Mouse (Mus musculus) intestine, embryonic 16.5 days (tissue): ENCODE measurements around the gene 4930447C04Rik. TPM values are rescaled to one million over a fixed set of nuclear protein-coding genes. Genes with fewer than 3 reads are reported as not detected.

Source experiments
- ATAC-seq: fragments of 200-750 bp; cut with Nextera tagmentation; 2 replicates; pipeline ENCODE4 v1.8.0; 2017; ENCODE audit warnings: moderate TSS enrichment, moderate library complexity
- H3K27ac ChIP-seq: fragments of 300-500 bp; sonication (generic); 2 replicates; pipeline ENCODE4 v1.5.1; 2014; ENCODE audit warnings: mild to moderate bottlenecking, low read length
- H3K27me3 ChIP-seq: fragments of 300-500 bp; sonication (generic); replicated peaks from 2 replicates; pipeline ENCODE4 v1.6.1; 2014; ENCODE audit warnings: low read length, control low read depth, mixed read lengths; ENCODE audit not compliant: control insufficient read depth, insufficient read depth
- H3K36me3 ChIP-seq: fragments of 300-500 bp; sonication (generic); 2 replicates; pipeline ENCODE4 v1.6.1; 2014; ENCODE audit warnings: low read length, control low read depth; ENCODE audit not compliant: control insufficient read depth, insufficient read depth
- H3K4me1 ChIP-seq: fragments of 300-500 bp; sonication (generic); 2 replicates; pipeline ENCODE4 v1.6.1; 2014; ENCODE audit warnings: low read length, control low read depth, mixed read lengths; ENCODE audit not compliant: control insufficient read depth, insufficient read depth
- H3K4me2 ChIP-seq: fragments of 300-500 bp; sonication (generic); 2 replicates; pipeline ENCODE4 v1.6.1; 2014; ENCODE audit warnings: low read depth, low read length, control low read depth
- H3K4me3 ChIP-seq: fragments of 300-500 bp; sonication (generic); 2 replicates; pipeline ENCODE4 v1.5.1; 2014; ENCODE audit warnings: mild to moderate bottlenecking, low read length
- H3K9ac ChIP-seq: fragments of 300-500 bp; sonication (generic); 2 replicates; pipeline ENCODE4 v1.6.1; 2014; ENCODE audit warnings: low read depth, low read length
- H3K9me3 ChIP-seq: fragments of 300-500 bp; sonication (generic); 2 replicates; pipeline ENCODE4 v1.6.1; 2016; ENCODE audit warnings: low read length, control low read depth; ENCODE audit not compliant: control insufficient read depth
- WGBS: fragments of 180-500 bp; shearing (Covaris S2); extraction: QIAGEN DNeasy Blood & Tissue Kit; methylation state at CpG from one replicate; pipeline ENCODE4 v1.1.7; 2014; 5-methylcytosine and 5-hydroxymethylcytosine counted together
- polyA plus RNA-seq: library from polyadenylated mRNA; unstranded; fragments of >200 nt; fragmentation: Nextera tagmentation; extraction: Ambion mirVana; gene quantifications from 2 replicates; pipeline ENCODE4 v1.2.1, GENCODE M21; 2015

Gene 4930447C04Rik
- polyA plus RNA-seq, 1 experiment from 2014 or later: 1.1 TPM

- Histone ChIP-seq H3K9ac (no peak overlapping the region), H3K36me3 (no peaks in the 10 kb centered on the region), H3K4me3 (no peak overlapping the region), H3K9me3 (no peaks in the 10 kb centered on the region), H3K27ac (no peak overlapping the region), H3K4me2 (no peak overlapping the region), H3K4me1 (peaks cover 8% of the 10 kb centered on the region), H3K27me3 (peaks cover 5% of the 10 kb centered on the region; the same call in 1 of the 2 replicates)
- no peak for ATAC-seq
- 20% methylated on average over 10 of the region's 10 CpGs for WGBS
Measured at GRCm38 (mm10) chr12:72845946-72846345, 94.6 kb downstream of the 4930447C04Rik start.

- ATAC-seq: peak; percentile 93
- H3K36me3 ChIP-seq: no peaks in the 10 kb centered on the region
- peaks cover 3% of the 10 kb centered on the region; the same call in 1 of the 2 replicates for H3K27me3 ChIP-seq
- H3K9ac ChIP-seq: peak overlapping the region; percentile 56
- H3K9me3 ChIP-seq: no peaks in the 10 kb centered on the region
- peaks cover 8% of the 10 kb centered on the region for H3K4me1 ChIP-seq
- H3K27ac ChIP-seq: peak overlapping the region; percentile 80
- peak overlapping the region; percentile 26 for H3K4me3 ChIP-seq
- 15% methylated on average over 12 of the region's 12 CpGs for WGBS
- H3K4me2 ChIP-seq: peak overlapping the region; percentile 41
Measured at GRCm38 (mm10) chr12:72843973-72844620, 96.5 kb downstream of the 4930447C04Rik start.

- H3K27me3 ChIP-seq: peaks cover 3% of the 10 kb centered on the region; the same call in 1 of the 2 replicates
- ATAC-seq: peak; percentile 34; the same call in 1 of the 2 replicates
- no peak overlapping the region for H3K4me2 ChIP-seq
- peak overlapping the region; percentile 80 for H3K27ac ChIP-seq
- peaks cover 8% of the 10 kb centered on the region for H3K4me1 ChIP-seq
- H3K9me3 ChIP-seq: no peaks in the 10 kb centered on the region
- H3K9ac ChIP-seq: no peak overlapping the region
- no peaks in the 10 kb centered on the region for H3K36me3 ChIP-seq
- no peak overlapping the region for H3K4me3 ChIP-seq
- WGBS: 68% methylated on average over 4 of the region's 4 CpGs
Measured at GRCm38 (mm10) chr12:72843555-72843954, 97.0 kb downstream of the 4930447C04Rik start.

- Histone ChIP-seq H3K4me1 (peaks cover 8% of the 10 kb centered on the region), H3K27ac (no peak overlapping the region), H3K9ac (no peak overlapping the region), H3K4me2 (no peak overlapping the region), H3K9me3 (no peaks in the 10 kb centered on the region), H3K36me3 (no peaks in the 10 kb centered on the region), H3K27me3 (peaks cover under 1% of the 10 kb centered on the region; the same call in 1 of the 2 replicates), H3K4me3 (no peak overlapping the region)
- WGBS: 87% methylated on average over 4 of the region's 4 CpGs
- ATAC-seq: no peak
Measured at GRCm38 (mm10) chr12:72843135-72843534, 97.4 kb downstream of the 4930447C04Rik start.

GRCm38 (mm10) chr12:72841500-72841899 lies 99.1 kb downstream of the 4930447C04Rik start:
- Histone ChIP-seq H3K9ac (no peak overlapping the region), H3K4me1 (peaks cover 8% of the 10 kb centered on the region), H3K4me3 (no peak overlapping the region), H3K27ac (no peak overlapping the region), H3K9me3 (no peaks in the 10 kb centered on the region), H3K27me3 (no peaks in the 10 kb centered on the region; the same call in 1 of the 2 replicates), H3K36me3 (no peaks in the 10 kb centered on the region), H3K4me2 (no peak overlapping the region)
- no peak for ATAC-seq
- 91% methylated on average over 1 of the region's 1 CpGs for WGBS

GRCm38 (mm10) chr12:72837302-72837701 lies 103.3 kb downstream of the 4930447C04Rik start:
- 84% methylated on average over 4 of the region's 4 CpGs for WGBS
- Histone ChIP-seq H3K9ac (no peak overlapping the region), H3K36me3 (no peaks in the 10 kb centered on the region), H3K27me3 (no peaks in the 10 kb centered on the region; the same call in 1 of the 2 replicates), H3K4me3 (no peak overlapping the region), H3K4me2 (no peak overlapping the region), H3K27ac (no peak overlapping the region), H3K4me1 (no peaks in the 10 kb centered on the region), H3K9me3 (no peaks in the 10 kb centered on the region)
- no peak for ATAC-seq

GRCm38 (mm10) chr12:72835518-72836015 lies 105.0 kb downstream of the 4930447C04Rik start:
- Histone ChIP-seq H3K4me1 (peaks cover 6% of the 10 kb centered on the region; the same call in 1 of the 2 replicates), H3K9ac (no peak overlapping the region), H3K27me3 (no peaks in the 10 kb centered on the region; the same call in 1 of the 2 replicates), H3K9me3 (no peaks in the 10 kb centered on the region), H3K27ac (no peak overlapping the region), H3K36me3 (no peaks in the 10 kb centered on the region), H3K4me3 (no peak overlapping the region), H3K4me2 (no peak overlapping the region)
- ATAC-seq: no peak
- WGBS: 85% methylated on average over 8 of the region's 8 CpGs

- no peaks in the 10 kb centered on the region for H3K9me3 ChIP-seq
- peaks cover 6% of the 10 kb centered on the region; the same call in 1 of the 2 replicates for H3K4me1 ChIP-seq
- H3K4me3 ChIP-seq: no peak overlapping the region
- ATAC-seq: no peak
- H3K4me2 ChIP-seq: no peak overlapping the region
- H3K27ac ChIP-seq: no peak overlapping the region
- WGBS: 80% methylated on average over 14 of the region's 14 CpGs
- no peaks in the 10 kb centered on the region for H3K36me3 ChIP-seq
- no peaks in the 10 kb centered on the region; the same call in 1 of the 2 replicates for H3K27me3 ChIP-seq
- H3K9ac ChIP-seq: no peak overlapping the region
Measured at GRCm38 (mm10) chr12:72834773-72835517, 105.6 kb downstream of the 4930447C04Rik start.

- Histone ChIP-seq H3K36me3 (no peaks in the 10 kb centered on the region), H3K27ac (no peak overlapping the region), H3K4me2 (peak overlapping the region; percentile 82), H3K27me3 (no peaks in the 10 kb centered on the region; the same call in 1 of the 2 replicates), H3K4me3 (peak overlapping the region; percentile 43), H3K9me3 (no peaks in the 10 kb centered on the region), H3K9ac (peak overlapping the region; percentile 61), H3K4me1 (peaks cover 8% of the 10 kb centered on the region; the same call in 1 of the 2 replicates)
- peak; percentile 36; the same call in 1 of the 2 replicates for ATAC-seq
- WGBS: 6% methylated on average over 42 of the region's 42 CpGs
Measured at GRCm38 (mm10) chr12:72831711-72832432, 108.7 kb downstream of the 4930447C04Rik start.
